Mouse (Mus musculus): ENCODE results near the gene Tm2d3.

Gene Tm2d3

DNA sequence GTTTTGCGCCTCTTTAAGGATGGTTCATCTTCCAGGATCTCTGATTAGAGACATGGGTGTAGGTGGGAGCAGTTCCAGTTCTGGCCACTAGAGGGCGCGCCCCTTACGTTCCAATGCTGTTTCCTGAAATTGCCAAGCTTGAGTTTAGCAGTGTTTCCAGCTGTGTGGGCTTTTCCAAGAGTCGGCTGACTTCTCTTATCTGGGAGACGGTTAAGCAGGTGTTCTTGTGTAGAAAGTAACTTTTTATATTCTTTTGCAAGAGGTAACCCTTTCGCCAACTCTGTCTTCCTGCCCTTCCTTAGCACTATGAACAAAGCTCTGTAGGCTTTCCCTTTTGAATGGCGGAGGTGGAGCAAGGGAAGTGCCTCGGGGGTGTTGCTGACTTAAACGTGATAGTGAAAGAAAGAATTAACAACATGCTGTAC, 13.9 kb downstream of the Tm2d3 start:
- DNase-seq (ENCODE audit: low read depth, low spot score): peak; percentile 44

DNA sequence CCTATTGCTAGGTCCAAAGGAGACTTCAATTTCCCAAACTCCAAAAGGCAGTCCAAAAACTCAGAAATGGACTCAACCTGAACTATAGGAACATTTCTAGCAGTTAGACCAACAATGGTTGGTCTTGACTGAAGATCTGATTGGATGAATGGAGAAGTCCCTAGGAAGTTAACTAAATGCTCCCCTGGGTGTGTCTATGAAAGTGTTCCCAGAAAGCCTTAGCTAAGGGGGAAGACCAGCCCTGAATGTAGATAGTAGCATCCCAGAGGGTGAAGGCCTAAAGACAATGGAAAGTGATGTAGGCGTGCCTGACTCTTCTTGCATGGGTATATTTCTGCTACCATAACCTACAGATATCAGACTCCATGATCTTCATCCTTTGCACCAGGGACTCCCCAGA, 17.5 kb downstream of the Tm2d3 start:
- no peak for DNase-seq (ENCODE audit: low read depth, low spot score)

DNA sequence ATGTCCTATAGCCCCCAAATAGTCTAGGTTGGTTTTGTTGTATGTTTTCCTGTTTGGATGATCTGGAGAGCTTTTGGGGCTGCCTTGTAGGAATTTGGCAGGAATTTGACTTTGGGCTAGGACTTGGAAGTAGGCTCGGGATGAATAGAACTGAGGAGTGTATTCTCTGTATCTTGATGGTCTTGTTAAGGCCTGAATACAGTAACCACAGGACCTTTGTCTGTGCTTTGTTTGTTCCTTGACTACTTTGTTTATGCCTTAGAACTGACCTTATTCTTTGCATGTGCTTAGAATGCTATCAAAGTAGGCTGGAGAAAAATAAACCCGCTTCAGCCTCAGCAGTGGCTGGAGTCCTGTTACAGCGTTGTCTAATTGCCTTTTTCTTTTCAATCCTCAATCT, 19.3 kb downstream of the Tm2d3 start:
- DNase-seq (ENCODE audit: low read depth, low spot score): no peak

DNA sequence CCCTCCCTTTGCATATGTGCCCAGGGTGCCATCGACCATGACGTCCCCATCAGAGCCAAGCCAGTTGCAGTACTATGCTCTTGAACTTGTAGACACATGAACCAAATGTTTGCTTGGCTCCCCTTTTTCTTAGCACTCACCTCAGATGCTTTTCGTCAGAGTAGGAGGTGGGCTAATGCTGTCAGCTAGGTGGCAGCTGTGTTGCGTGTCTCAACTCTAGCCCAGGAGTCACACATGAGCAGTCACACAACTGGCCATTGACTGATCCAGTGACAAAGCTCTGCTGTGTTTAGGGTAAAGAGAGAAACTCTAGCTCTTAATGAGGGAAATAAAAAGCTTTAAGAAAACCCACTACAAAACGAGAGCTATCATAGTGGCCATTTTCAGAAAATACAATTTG, 22.8 kb downstream of the Tm2d3 start:
- DNase-seq (ENCODE audit: low read depth, low spot score): no peak

DNA sequence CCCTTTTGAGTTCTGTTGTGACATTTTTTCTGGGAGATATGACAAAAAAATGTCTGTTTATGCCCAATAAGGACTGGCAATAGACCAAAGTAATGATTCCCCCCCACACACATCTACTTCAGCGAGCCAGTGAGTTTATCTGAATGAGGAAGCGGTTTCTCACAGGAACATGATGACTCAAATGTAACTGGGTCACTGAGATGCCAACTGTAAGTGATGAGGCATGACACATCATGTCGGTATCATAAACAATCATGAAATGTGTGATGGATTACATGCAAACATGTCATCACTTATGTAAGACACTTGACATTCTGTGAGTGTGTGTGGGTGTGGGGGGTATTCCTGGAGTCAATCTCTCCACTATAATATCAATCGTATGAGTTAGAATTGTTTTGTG, 23.3 kb downstream of the Tm2d3 start:
- DNase-seq (ENCODE audit: low read depth, low spot score): no peak

DNA sequence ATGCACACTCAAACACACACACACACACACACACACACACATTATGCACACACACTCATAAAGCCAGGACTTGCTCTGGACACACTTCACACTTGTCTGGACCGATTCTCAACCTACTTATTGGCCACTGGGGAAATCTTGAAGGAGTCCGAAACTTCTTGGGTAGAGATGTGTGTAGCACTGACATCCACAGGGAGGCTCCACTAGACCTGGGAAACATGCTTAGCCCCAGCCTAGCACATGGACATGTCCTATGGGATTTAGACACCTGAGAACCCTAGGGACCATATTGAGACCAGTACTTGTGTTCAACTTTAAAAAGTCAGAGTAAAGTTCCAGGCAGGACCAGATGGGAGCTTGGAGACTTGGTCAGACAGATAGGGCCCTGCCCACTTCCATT, 43.1 kb downstream of the Tm2d3 start:
- no peak for DNase-seq (ENCODE audit: low read depth, low spot score)

DNA sequence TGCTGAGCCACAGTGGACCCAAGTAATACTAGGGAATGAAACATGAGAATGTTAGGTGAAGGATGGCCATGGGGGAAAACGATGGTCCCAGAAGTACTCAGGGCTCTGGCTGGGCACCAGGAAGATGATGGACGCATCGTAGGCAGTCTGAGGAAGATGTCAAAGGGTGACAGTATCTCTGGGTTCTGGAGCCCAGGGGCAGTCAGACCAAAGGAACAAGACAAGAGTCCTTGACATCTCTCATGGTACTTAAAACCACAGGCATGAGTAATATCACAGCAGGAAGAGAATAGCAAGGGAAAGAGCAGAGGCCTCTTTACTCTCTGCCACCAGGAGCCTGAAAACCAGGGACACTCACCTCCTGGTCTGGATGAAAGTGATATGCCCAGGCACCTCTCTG, 44.3 kb downstream of the Tm2d3 start:
- DNase-seq (ENCODE audit: low read depth, low spot score): no peak

DNA sequence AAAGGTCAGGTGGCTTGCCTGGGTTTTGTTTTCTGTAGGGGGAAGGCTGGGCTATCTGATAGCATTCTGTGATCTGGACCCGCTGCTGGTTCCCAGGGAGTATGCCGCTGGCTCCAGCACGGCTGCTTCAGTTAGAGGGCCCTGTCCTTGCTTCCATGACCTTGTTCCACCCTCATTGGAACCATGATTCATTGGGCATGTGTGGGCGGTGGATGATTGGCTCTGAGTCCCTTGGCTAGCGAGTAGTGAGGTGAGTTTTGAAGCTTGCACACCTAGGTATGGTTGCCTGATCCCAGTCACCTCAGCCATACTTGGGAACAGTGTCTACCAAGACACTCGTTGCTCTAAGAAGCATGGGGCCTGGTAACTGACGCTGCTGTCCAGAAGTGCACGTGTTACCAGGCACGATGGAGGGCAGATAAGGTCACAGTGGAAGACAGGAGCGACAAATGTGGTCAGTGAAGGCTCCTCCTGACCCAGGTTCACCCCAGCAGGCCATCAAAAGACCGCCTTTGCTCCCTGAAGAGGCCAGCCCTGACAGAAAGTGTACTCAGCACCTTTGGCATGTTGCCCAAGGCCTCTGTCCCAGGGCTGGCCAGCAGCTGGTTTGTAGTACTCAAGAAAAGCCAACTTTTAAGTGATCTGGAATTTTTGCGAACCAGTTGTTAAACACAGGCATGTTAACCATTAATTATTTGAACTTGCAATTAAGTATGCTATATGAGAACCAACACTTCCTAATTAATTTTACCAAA, 46.5 kb downstream of the Tm2d3 start:
- no peak for DNase-seq (ENCODE audit: low read depth, low spot score)

DNA sequence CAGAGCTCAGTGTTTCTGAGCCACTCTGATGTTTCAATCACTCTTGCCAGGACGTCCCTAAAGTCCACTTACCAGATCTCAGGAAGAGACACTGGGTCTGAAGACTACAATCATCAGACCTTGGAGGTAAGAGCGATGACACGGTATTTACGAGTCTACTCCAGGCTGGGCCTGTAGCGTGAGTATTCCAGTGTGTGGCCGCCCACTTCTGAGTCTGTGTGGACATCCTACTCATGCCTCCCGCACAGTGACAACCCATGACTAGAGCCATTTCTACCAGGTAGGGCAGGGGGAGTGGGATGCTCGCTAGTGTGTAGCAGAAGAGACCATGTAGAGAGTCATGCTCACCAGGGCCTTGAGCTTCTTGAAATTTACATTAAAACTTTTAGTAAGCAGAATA, 51.9 kb downstream of the Tm2d3 start:
- no peak for DNase-seq (ENCODE audit: low read depth, low spot score)

DNA sequence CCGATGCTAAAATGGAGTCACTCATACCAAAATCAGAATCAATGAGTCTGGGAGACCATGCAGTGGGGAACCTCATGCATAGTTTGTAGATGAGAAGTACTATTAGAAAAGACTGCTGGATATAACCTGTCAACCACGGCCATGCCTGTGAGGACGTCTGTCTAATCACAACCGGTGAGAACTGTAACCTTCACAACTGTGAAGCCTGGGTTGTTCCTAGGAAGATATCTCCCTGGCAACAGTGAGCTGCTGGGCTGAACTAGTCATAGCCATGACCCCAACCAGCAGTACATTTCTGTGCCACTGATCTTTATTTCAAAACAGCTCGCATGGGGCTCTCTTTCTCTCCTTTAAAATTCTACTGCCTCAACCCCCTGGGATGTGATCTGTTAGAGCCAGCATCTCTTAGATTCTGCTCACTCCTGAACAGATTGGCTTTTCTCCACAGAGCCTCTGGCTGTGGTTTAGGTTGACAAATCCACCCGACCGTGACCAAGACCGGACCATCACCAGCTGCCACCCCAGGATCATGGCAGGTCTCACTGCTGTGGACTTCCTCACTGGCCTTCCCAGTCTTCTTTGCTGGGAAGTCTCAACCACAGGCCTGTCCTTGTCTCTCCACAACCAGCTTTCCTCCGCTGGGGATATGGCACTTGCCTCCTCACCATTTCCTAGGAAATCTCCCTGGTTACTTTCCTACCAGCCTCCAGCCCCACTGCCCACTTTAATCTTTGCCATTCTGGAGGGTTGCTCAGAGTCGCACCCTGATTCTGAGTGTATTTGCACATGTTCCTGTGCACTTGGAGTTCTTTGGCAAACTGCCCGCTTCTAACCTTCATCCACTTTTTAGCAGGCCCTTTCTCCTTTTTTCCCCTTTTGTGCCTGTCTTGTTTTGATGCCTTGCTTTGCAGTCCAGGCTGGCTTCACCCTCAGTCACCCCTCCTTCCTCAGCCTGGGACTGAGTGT, 57.3 kb downstream of the Tm2d3 start:
- DNase-seq (ENCODE audit: low read depth, low spot score): no peak

All from c-Kit-negative CD71-positive TER-119-positive erythroid progenitor cells, embryonic 14.5 days (primary cell).